ENCODE assay signal across 17 mouse cellular contexts in the genomic region with DNA sequence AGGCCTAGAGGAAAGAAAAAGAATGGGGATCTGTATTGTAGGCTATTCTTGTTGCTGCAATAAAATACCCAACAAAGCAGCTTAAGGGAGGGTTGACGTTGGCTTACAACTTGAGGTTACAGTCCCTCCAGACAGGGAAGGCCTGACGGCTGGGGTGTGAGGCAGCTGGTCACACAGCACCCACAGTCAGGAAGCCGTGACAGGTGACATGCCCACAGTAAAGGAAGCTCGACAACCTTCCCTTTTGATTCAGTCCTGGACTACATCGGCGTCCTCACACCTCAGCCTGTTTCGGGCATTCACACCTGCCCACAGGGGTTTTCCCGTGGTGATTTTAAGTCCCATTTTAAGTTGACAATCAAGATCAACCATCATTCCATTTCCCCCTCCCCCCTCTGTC. TPM values are rescaled to one million over a fixed set of nuclear protein-coding genes. Genes with fewer than 3 reads are reported as not detected.
"Had no signal": no experiment of that assay in that cellular context is flagged by ENCODE, and none has a peak within 500 bp of the region (broad histone marks: within the 10 kb centered on the region; RNA-seq: fewer than 3 reads in every experiment).

No protein-coding gene starts in this region.

- H3K4me3 ChIP-seq: liver, embryonic 12.5 days; midbrain, embryonic 10.5 days; midbrain, embryonic 12.5 days; neural tube, embryonic 13.5 days; neural tube, embryonic 15.5 days had no signal

- H3K36me3 ChIP-seq: liver, embryonic 12.5 days; midbrain, embryonic 10.5 days; midbrain, embryonic 12.5 days; neural tube, embryonic 13.5 days; neural tube, embryonic 15.5 days had no signal

- H3K4me2 ChIP-seq: liver, embryonic 12.5 days; lung, embryonic 14.5 days; midbrain, embryonic 12.5 days; neural tube, embryonic 13.5 days; neural tube, embryonic 15.5 days had no signal

- H3K27ac ChIP-seq: liver, embryonic 12.5 days; liver, embryonic 14.5 days; midbrain, embryonic 10.5 days; midbrain, embryonic 12.5 days; neural tube, embryonic 13.5 days; neural tube, embryonic 15.5 days had no signal

- H3K9me3 ChIP-seq: liver, embryonic 12.5 days; midbrain, embryonic 10.5 days; midbrain, embryonic 12.5 days; neural tube, embryonic 13.5 days; neural tube, embryonic 15.5 days had no signal

- ATAC-seq: liver, embryonic 12.5 days; midbrain, embryonic 16.5 days had no signal

- H3K9ac ChIP-seq: liver, embryonic 12.5 days; liver, embryonic 14.5 days; lung, embryonic 14.5 days; midbrain, embryonic 12.5 days; neural tube, embryonic 13.5 days; neural tube, embryonic 15.5 days had no signal

- H3K4me1 ChIP-seq: liver, embryonic 12.5 days; midbrain, embryonic 12.5 days; neural tube, embryonic 13.5 days; neural tube, embryonic 15.5 days had no signal

- DNase-seq: lung, adult 18-20 months; lung, embryonic 14.5 days; lung, postnatal 10 days; lung, postnatal 4 days; midbrain, embryonic 14.5 days; right cerebral cortex, postnatal 14 days; spleen, adult 18-20 months; thymus, postnatal 25 days had no signal

- H3K27me3 ChIP-seq: liver, embryonic 12.5 days; midbrain, embryonic 12.5 days; neural tube, embryonic 13.5 days; neural tube, embryonic 15.5 days had no signal

RNA-seq across cellular contexts. Expression of a gene that starts 35.0 kb away (rescaled TPM):
- total RNA-seq: megakaryocyte, adult 5-6 weeks; megakaryocyte-erythroid progenitor cell, adult 5-6 weeks had no signal
